Mouse (Mus musculus) neural tube, embryonic 15.5 days (tissue): ENCODE results near the gene Spc25. TPM values are rescaled to one million over a fixed set of nuclear protein-coding genes. Genes with fewer than 3 reads are reported as not detected.

Experiments used
- ATAC-seq: fragments of 200-750 bp; cut with Nextera tagmentation; 2 replicates; pipeline ENCODE4 v1.8.0; 2017; ENCODE audit warnings: mild to moderate bottlenecking, moderate TSS enrichment, moderate library complexity; ENCODE audit not compliant: low FRiP score
- H3K27ac ChIP-seq: fragments of 300-500 bp; sonication (generic); replicated peaks from 2 replicates; pipeline ENCODE4 v1.5.1; 2015; ENCODE audit warnings: mild to moderate bottlenecking, inconsistent platforms
- H3K27me3 ChIP-seq: fragments of 300-500 bp; sonication (generic); replicated peaks from 2 replicates; pipeline ENCODE4 v1.6.1; 2015; ENCODE audit warnings: inconsistent platforms
- H3K36me3 ChIP-seq: fragments of 300-500 bp; sonication (generic); 2 replicates; pipeline ENCODE4 v1.6.1; 2015; ENCODE audit warnings: inconsistent platforms
- H3K4me1 ChIP-seq: fragments of 300-500 bp; sonication (generic); 2 replicates; pipeline ENCODE4 v1.6.1; 2015; ENCODE audit warnings: inconsistent platforms
- H3K4me2 ChIP-seq: fragments of 300-500 bp; sonication (generic); 2 replicates; pipeline ENCODE4 v1.6.1; 2015; ENCODE audit warnings: inconsistent platforms, mild to moderate bottlenecking, moderate library complexity
- H3K4me3 ChIP-seq: fragments of 300-500 bp; sonication (generic); replicated peaks from 2 replicates; pipeline ENCODE4 v1.5.1; 2015; ENCODE audit warnings: mild to moderate bottlenecking, inconsistent platforms
- H3K9ac ChIP-seq: fragments of 300-500 bp; sonication (generic); replicated peaks from 2 replicates; pipeline ENCODE4 v1.6.1; 2015; ENCODE audit warnings: mild to moderate bottlenecking, inconsistent platforms
- H3K9me3 ChIP-seq: fragments of 300-500 bp; sonication (generic); replicated peaks from 2 replicates; pipeline ENCODE4 v1.6.1; 2016; ENCODE audit warnings: inconsistent platforms
- WGBS: fragments of 180-500 bp; shearing (Covaris S2); methylation state at CpG from one replicate; pipeline ENCODE4 v1.1.7; 2015; ENCODE audit warnings: mixed read lengths; 5-methylcytosine and 5-hydroxymethylcytosine counted together
- polyA plus RNA-seq: library from polyadenylated mRNA; unstranded; fragments of >200 nt; fragmentation: Nextera tagmentation; extraction: Ambion mirVana; gene quantifications from 2 replicates; pipeline ENCODE4 v1.2.1, GENCODE M21; 2015

The Spc25 gene
- polyA plus RNA-seq, 1 experiment from 2014 or later, result 22.6 TPM

DNA sequence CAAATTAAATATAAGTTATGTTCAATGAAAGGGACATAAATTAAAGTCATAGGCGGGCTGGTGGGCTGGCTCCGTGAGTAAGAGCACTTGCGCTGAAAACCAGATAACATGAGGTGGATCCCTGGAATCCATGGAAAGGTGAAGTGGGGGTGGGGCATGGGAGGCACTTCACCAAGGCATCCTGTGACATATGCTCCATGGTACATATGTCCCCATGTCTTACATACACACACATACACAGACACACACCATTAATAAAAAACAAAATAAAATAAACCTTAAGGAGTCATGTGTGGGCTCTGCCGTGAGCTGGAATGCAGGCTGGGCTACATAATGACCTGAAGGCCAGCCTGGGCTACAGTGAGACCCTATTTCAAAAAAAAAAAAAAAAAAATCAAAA lies 26.3 kb downstream of the Spc25 start:
- H3K4me2 ChIP-seq, result no peak overlapping the region
- no peaks in the 10 kb centered on the region for H3K27me3 ChIP-seq
- H3K36me3 ChIP-seq, result no peaks in the 10 kb centered on the region
- H3K9ac ChIP-seq, result no peak overlapping the region
- H3K4me1 ChIP-seq, result no peaks in the 10 kb centered on the region
- WGBS, result 89% methylated on average over 4 of the region's 4 CpGs
- H3K4me3 ChIP-seq, result no peak overlapping the region
- no peak for ATAC-seq
- H3K9me3 ChIP-seq, result no peaks in the 10 kb centered on the region
- no peak overlapping the region for H3K27ac ChIP-seq

DNA sequence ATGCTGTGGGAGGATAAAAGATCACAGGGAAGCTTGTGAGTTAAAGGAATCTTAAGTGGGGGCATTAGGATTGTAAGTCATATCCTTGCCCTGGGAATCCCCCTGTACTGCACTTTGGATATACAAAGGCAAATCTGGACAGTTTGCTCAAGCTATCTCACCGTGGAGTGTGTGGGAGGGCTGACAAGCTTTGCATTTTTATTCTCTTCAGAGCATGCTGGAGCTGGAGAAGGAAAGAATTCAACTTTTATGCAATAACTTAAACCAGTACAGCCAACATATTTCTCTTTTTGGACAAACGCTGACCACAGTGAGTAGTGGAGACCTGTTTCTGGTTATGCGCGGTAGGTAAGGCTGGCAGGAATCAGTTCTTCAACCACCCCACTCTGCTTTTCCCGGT lies 30.7 kb downstream of the Spc25 start:
- Histone ChIP-seq H3K9me3 (no peaks in the 10 kb centered on the region), H3K36me3 (no peaks in the 10 kb centered on the region), H3K4me2 (no peak overlapping the region), H3K9ac (no peak overlapping the region), H3K4me3 (no peak overlapping the region), H3K27me3 (no peaks in the 10 kb centered on the region), H3K27ac (no peak overlapping the region), H3K4me1 (no peaks in the 10 kb centered on the region)
- no peak for ATAC-seq
- WGBS, result 79% methylated on average over 5 of the region's 5 CpGs

GRCm38 (mm10) chr2:69170395-69171077 lies 35.5 kb downstream of the Spc25 start:
- Histone ChIP-seq H3K27me3 (no peaks in the 10 kb centered on the region), H3K4me3 (no peak overlapping the region), H3K27ac (no peak overlapping the region), H3K4me1 (no peaks in the 10 kb centered on the region), H3K9ac (no peak overlapping the region), H3K36me3 (no peaks in the 10 kb centered on the region), H3K9me3 (no peaks in the 10 kb centered on the region), H3K4me2 (no peak overlapping the region)
- peak; percentile 59; the same call in 1 of the 2 replicates for ATAC-seq
- WGBS, result 34% methylated on average over 9 of the region's 9 CpGs

GRCm38 (mm10) chr2:69158907-69159306 lies 47.1 kb downstream of the Spc25 start:
- no peak for ATAC-seq
- Histone ChIP-seq H3K9me3 (no peaks in the 10 kb centered on the region), H3K4me2 (no peak overlapping the region)

GRCm38 (mm10) chr2:69156283-69156682 lies 49.7 kb downstream of the Spc25 start:
- Histone ChIP-seq H3K36me3 (no peaks in the 10 kb centered on the region), H3K27ac (no peak overlapping the region), H3K9ac (no peak overlapping the region), H3K4me3 (no peak overlapping the region), H3K4me2 (no peak overlapping the region), H3K4me1 (no peaks in the 10 kb centered on the region), H3K27me3 (no peaks in the 10 kb centered on the region), H3K9me3 (no peaks in the 10 kb centered on the region)
- ATAC-seq, result no peak
- WGBS, result 69% methylated on average over 7 of the region's 7 CpGs

More at GRCm38 (mm10) chr2:69158907-69159306, 47.1 kb downstream of the Spc25 start:
- H3K27ac ChIP-seq, result no peak overlapping the region
- no peaks in the 10 kb centered on the region for H3K36me3 ChIP-seq
- H3K4me3 ChIP-seq, result no peak overlapping the region
- no peaks in the 10 kb centered on the region for H3K4me1 ChIP-seq
- H3K9ac ChIP-seq, result no peak overlapping the region
- H3K27me3 ChIP-seq, result no peaks in the 10 kb centered on the region

GRCm38 (mm10) chr2:69155861-69156260 lies 50.1 kb downstream of the Spc25 start:
- Histone ChIP-seq H3K27me3 (no peaks in the 10 kb centered on the region), H3K4me3 (no peak overlapping the region), H3K9me3 (no peaks in the 10 kb centered on the region), H3K4me1 (no peaks in the 10 kb centered on the region), H3K27ac (no peak overlapping the region), H3K9ac (no peak overlapping the region), H3K36me3 (no peaks in the 10 kb centered on the region), H3K4me2 (no peak overlapping the region)
- WGBS, result 83% methylated on average over 3 of the region's 3 CpGs
- ATAC-seq, result no peak

- Histone ChIP-seq H3K36me3 (no peaks in the 10 kb centered on the region), H3K4me2 (no peak overlapping the region), H3K4me3 (no peak overlapping the region), H3K27me3 (no peaks in the 10 kb centered on the region), H3K9ac (no peak overlapping the region), H3K27ac (no peak overlapping the region), H3K4me1 (no peaks in the 10 kb centered on the region), H3K9me3 (no peaks in the 10 kb centered on the region)
- ATAC-seq, result no peak
- 85% methylated on average over 5 of the region's 5 CpGs for WGBS
Measured at GRCm38 (mm10) chr2:69150841-69151240, 55.2 kb downstream of the Spc25 start.

GRCm38 (mm10) chr2:69149154-69149553 lies 56.8 kb downstream of the Spc25 start:
- ATAC-seq, result no peak
- H3K4me3 ChIP-seq, result no peak overlapping the region
- H3K9ac ChIP-seq, result no peak overlapping the region
- no peaks in the 10 kb centered on the region for H3K27me3 ChIP-seq
- H3K9me3 ChIP-seq, result no peaks in the 10 kb centered on the region
- WGBS, result 94% methylated on average over 10 of the region's 10 CpGs
- H3K36me3 ChIP-seq, result no peaks in the 10 kb centered on the region
- no peak overlapping the region for H3K27ac ChIP-seq
- H3K4me2 ChIP-seq, result no peak overlapping the region
- no peaks in the 10 kb centered on the region for H3K4me1 ChIP-seq

GRCm38 (mm10) chr2:69148691-69149090 lies 57.3 kb downstream of the Spc25 start:
- WGBS, result 80% methylated on average over 3 of the region's 3 CpGs
- no peaks in the 10 kb centered on the region for H3K27me3 ChIP-seq
- H3K4me1 ChIP-seq, result no peaks in the 10 kb centered on the region
- H3K27ac ChIP-seq, result no peak overlapping the region
- H3K9me3 ChIP-seq, result no peaks in the 10 kb centered on the region
- H3K9ac ChIP-seq, result no peak overlapping the region
- no peak for ATAC-seq
- H3K36me3 ChIP-seq, result no peaks in the 10 kb centered on the region
- no peak overlapping the region for H3K4me3 ChIP-seq
- no peak overlapping the region for H3K4me2 ChIP-seq

Other genes with a start within 250 kb of the Spc25 start
- gene Nostrin, start 70.4 kb downstream of the Spc25 start, polyA plus RNA-seq, result 2.0 and 3.0 TPM in 2 replicates
- 0.19 and 0.31 TPM in 2 replicates for gene G6pc2, start 4.9 kb upstream of the Spc25 start, polyA plus RNA-seq
- 0.11 and 0.17 TPM in 2 replicates for gene Abcb11, start 136.4 kb upstream of the Spc25 start, polyA plus RNA-seq
- gene Dhrs9, start 174.3 kb upstream of the Spc25 start, polyA plus RNA-seq, result not detected in 2 replicates